Mouse (Mus musculus) heart, adult 2 months (tissue): ENCODE measurements at regions not wholly inside any gene's neighbourhood (a gene's known extent, or its start where the extent isn't known, plus 50 kb on each side); places are given as distances from the start of the nearest gene placed in this dataset.

Experiments used
- DNase-seq, 2 experiments: peaks; one replicate each; pipeline ENCODE4 v3.0.0; 2021
- H3K27ac ChIP-seq: fragments of 200-600 bp; 2 replicates; pipeline ENCODE4 v1.8.1; 2022
- H3K27me3 ChIP-seq: fragments of 200-500 bp; 2 replicates; pipeline ENCODE4 v1.6.1; 2012; ENCODE audit warnings: mild to moderate bottlenecking, low read length, inconsistent platforms, mixed read lengths; ENCODE audit not compliant: control insufficient read depth, insufficient read depth
- H3K36me3 ChIP-seq: fragments of 200-500 bp; 2 replicates; pipeline ENCODE4 v1.6.1; 2012; ENCODE audit warnings: low read length, inconsistent platforms; ENCODE audit not compliant: control insufficient read depth, insufficient read depth
- H3K4me1 ChIP-seq: fragments of 200-500 bp; 2 replicates; pipeline ENCODE4 v1.6.1; 2011; ENCODE audit warnings: low read length; ENCODE audit not compliant: control insufficient read depth, insufficient read depth
- H3K4me3 ChIP-seq: fragments of 200-600 bp; 2 replicates; pipeline ENCODE4 v1.8.1; 2022
- H3K79me2 ChIP-seq: fragments of 200-500 bp; replicated peaks from 2 replicates; pipeline ENCODE4 v1.6.1; 2012; ENCODE audit warnings: mild to moderate bottlenecking, inconsistent platforms, low read length, moderate library complexity, mixed read lengths; ENCODE audit not compliant: control insufficient read depth, insufficient read depth
- H3K9ac ChIP-seq: fragments of 200-500 bp; 2 replicates; pipeline ENCODE4 v1.6.1; 2012; ENCODE audit warnings: low read depth, mild to moderate bottlenecking, control low read depth, inconsistent platforms, low read length, mixed read lengths
- CTCF ChIP-seq: fragments of 200-600 bp; IDR thresholded peaks from 2 replicates; pipeline ENCODE4 v1.8.1; 2022; ENCODE audit warnings: antibody characterized with exemption, mild to moderate bottlenecking, moderate library complexity
- EP300 ChIP-seq: fragments of 200-500 bp; IDR thresholded peaks from 2 replicates; pipeline ENCODE4 v1.6.1; 2011; ENCODE audit warnings: low read depth, low read length, control low read depth; ENCODE audit not compliant: insufficient read depth
- POLR2A ChIP-seq: fragments of 200-500 bp; IDR thresholded peaks from 2 replicates; pipeline ENCODE4 v1.6.1; 2011; ENCODE audit warnings: mild to moderate bottlenecking, low read depth, low read length, control low read depth; ENCODE audit not compliant: insufficient read depth
- whole genome bisulfite sequencing: fragments of 180-500 bp; shearing (Covaris S2); methylation state at CpG from one replicate; pipeline ENCODE4 v1.1.7; 2018; 5-methylcytosine and 5-hydroxymethylcytosine counted together
- intact Hi-C: fragments of 180-260 bp; cut with DNase I; formaldehyde crosslinking; loops from one replicate; pipeline ENCODE4 v1.15.1; 2025

DNA sequence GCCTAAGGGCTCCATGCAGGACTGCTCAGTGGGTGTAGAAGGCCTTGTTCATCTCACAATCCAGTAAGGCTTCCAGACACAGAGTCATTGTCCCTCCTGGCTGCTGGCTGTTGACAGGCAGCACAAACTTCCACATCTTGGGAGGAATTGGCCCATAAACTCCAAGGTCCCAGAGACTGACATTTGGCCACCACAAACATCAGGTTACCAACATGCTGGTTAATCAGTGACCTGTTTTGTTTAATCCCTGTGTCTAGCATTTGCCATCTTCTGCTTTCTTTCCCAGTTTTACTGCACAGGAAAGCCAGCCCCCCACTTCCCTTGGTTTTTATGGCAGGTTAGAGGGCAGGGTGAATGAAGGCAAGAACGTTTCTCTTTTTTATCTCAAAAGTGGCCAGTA, 80.5 kb downstream of the Gm12689 start:
- H3K79me2 ChIP-seq = no peaks in the 10 kb centered on the region
- H3K4me1 ChIP-seq = no peaks in the 10 kb centered on the region
- H3K4me3 ChIP-seq = no peak overlapping the region
- TF ChIP-seq POLR2A (no peak), CTCF (no peak), EP300 (no peak)
- no peak overlapping the region for H3K9ac ChIP-seq
- WGBS = 25% methylated on average over 1 of the region's 1 CpGs
- no peak for DNase-seq
- H3K27me3 ChIP-seq = no peaks in the 10 kb centered on the region
- intact Hi-C loops = no loop called here
- H3K36me3 ChIP-seq = no peaks in the 10 kb centered on the region
- no peak overlapping the region for H3K27ac ChIP-seq

DNA sequence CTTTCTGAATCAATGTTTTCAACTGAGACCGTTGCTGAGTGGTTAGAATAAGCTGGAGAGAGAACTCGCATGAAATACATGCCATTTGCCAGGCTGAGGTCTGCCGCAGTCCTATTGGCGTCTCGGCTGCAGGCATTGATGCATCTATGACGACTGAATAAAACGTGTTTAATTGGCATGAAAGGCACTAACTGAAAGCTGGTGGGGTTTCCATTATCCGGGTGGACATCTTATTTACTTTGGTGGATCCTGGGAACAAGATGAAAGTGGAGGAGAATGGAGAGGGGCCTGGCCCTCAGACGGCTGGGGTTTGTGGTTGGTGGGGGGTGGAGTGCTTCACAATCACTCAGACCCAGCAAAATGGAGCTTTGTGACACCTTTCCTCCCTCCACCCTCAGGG, 81.2 kb downstream of the Gm12689 start:
- intact Hi-C loops = no loop called here
- Histone ChIP-seq H3K27me3 (no peaks in the 10 kb centered on the region), H3K9ac (no peak overlapping the region), H3K79me2 (no peaks in the 10 kb centered on the region), H3K4me1 (no peaks in the 10 kb centered on the region), H3K27ac (no peak overlapping the region), H3K4me3 (no peak overlapping the region), H3K36me3 (no peaks in the 10 kb centered on the region)
- no peak for TF ChIP-seq EP300
- no peak for TF ChIP-seq POLR2A
- TF ChIP-seq CTCF = no peak
- no peak for DNase-seq
- 44% methylated on average over 9 of the region's 9 CpGs for WGBS

GRCm38 (mm10) chr4:99379983-99380382, 84.3 kb downstream of the Gm12689 start:
- Histone ChIP-seq H3K27me3 (no peaks in the 10 kb centered on the region), H3K36me3 (no peaks in the 10 kb centered on the region), H3K27ac (no peak overlapping the region), H3K79me2 (no peaks in the 10 kb centered on the region), H3K4me1 (no peaks in the 10 kb centered on the region), H3K9ac (no peak overlapping the region), H3K4me3 (no peak overlapping the region)
- peak; percentile 40 for TF ChIP-seq CTCF
- no peak for TF ChIP-seq EP300
- no peak for TF ChIP-seq POLR2A
- intact Hi-C loops = no loop called here
- no peak for DNase-seq
- 77% methylated on average over 4 of the region's 4 CpGs for WGBS

DNA sequence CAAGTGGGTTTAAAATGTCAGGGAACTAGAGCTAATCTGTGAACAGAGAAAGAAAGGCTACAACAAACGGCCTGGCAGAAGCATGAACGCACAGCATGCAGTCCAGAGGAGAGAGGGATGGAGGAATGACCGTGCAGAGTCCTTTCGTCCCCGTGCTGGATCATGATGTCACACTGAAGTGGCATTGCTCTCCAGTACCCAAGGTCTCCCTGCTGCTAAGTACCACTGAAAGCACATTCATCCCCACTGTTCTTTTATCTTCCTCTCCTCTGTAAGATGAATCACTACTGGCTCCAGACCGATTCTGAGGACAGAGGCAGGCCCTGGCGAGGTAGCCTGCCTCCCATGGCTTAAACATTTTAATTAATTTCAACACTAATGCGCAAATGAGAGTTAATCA, 89.7 kb downstream of the Gm12689 start:
- TF ChIP-seq EP300 = no peak
- TF ChIP-seq POLR2A = no peak
- TF ChIP-seq CTCF = no peak
- WGBS = 34% methylated on average over 8 of the region's 8 CpGs
- Histone ChIP-seq H3K4me3 (no peak overlapping the region), H3K4me1 (no peaks in the 10 kb centered on the region), H3K36me3 (no peaks in the 10 kb centered on the region), H3K9ac (no peak overlapping the region), H3K79me2 (no peaks in the 10 kb centered on the region), H3K27ac (no peak overlapping the region), H3K27me3 (no peaks in the 10 kb centered on the region)
- DNase-seq = no peak
- intact Hi-C loops = no loop called here

GRCm38 (mm10) chr4:99389428-99389827, 93.7 kb downstream of the Gm12689 start:
- no peak overlapping the region for H3K4me3 ChIP-seq
- H3K9ac ChIP-seq = no peak overlapping the region
- no peaks in the 10 kb centered on the region for H3K36me3 ChIP-seq
- TF ChIP-seq EP300 (no peak), POLR2A (no peak), CTCF (no peak)
- H3K79me2 ChIP-seq = no peaks in the 10 kb centered on the region
- no peak for DNase-seq
- no peak overlapping the region for H3K27ac ChIP-seq
- WGBS = 76% methylated on average over 1 of the region's 1 CpGs
- H3K27me3 ChIP-seq = 0 out of 2 replicates have a peak, but pooled peaks cover 2% of the 10 kb centered on the region
- H3K4me1 ChIP-seq = no peaks in the 10 kb centered on the region
- intact Hi-C loops = no loop called here

DNA sequence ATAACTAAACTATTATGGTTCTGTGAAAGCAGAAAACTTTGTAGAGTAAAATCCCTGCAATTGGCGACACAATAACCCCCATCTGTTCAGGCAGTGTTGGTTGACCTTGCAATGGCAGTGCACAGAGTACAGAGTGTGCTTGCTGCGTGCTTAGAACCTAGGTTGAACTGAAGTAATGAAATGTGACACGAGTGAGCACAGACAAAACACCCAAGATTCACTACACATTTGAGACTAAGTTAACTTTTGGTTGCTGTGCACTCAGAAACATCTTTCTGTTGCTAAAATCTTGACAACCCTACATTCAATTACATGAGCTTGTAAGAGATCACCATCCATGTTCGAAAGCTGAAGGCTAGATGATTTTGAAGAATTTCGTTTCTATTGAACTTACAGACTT, 97.3 kb downstream of the Gm12689 start:
- Histone ChIP-seq H3K36me3 (no peaks in the 10 kb centered on the region), H3K27ac (no peak overlapping the region), H3K4me1 (no peaks in the 10 kb centered on the region), H3K9ac (no peak overlapping the region), H3K27me3 (0 out of 2 replicates have a peak, but pooled peaks cover 2% of the 10 kb centered on the region), H3K4me3 (no peak overlapping the region), H3K79me2 (no peaks in the 10 kb centered on the region)
- no peak for DNase-seq
- TF ChIP-seq EP300 (no peak), CTCF (no peak), POLR2A (no peak)
- intact Hi-C loops = no loop called here
- WGBS = 76% methylated on average over 5 of the region's 5 CpGs
